Mouse (Mus musculus) cerebellum, postnatal 25 days (tissue): ENCODE measurements at regions not wholly inside any gene's neighbourhood (a gene's known extent, or its start where the extent isn't known, plus 50 kb on each side); places are given as distances from the start of the nearest gene placed in this dataset.
"Not testable (repeated sequence)": the region's sequence is repeated elsewhere in the genome, so short reads cannot be mapped to it uniquely, and the experiment has no call there.

Experiments
- DNase-seq, 2 experiments: peaks; one replicate each; pipeline ENCODE4 v3.0.0; 2021; ENCODE audit warnings: mixed read lengths in 2 of 2

DNA sequence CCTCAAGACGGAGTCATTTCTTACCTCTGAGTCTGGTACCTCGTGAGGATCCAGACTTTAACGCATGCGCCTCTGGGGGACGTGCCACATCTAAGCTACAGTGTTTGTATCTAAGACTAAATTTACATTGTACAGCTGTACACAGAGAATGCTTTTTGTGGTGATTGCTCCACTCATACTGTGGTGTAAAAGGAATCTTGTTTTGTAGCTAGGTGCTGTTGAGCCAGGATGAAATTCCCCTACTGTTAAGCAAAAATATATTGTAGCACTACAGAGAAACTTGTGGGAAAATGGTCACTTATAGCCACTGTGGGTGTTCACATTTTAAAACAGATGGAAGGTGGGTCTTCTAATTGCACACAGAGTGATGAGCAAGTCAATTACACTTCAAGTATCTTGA lies 99.1 kb downstream of the Gpr63 start:
- no peak for DNase-seq

DNA sequence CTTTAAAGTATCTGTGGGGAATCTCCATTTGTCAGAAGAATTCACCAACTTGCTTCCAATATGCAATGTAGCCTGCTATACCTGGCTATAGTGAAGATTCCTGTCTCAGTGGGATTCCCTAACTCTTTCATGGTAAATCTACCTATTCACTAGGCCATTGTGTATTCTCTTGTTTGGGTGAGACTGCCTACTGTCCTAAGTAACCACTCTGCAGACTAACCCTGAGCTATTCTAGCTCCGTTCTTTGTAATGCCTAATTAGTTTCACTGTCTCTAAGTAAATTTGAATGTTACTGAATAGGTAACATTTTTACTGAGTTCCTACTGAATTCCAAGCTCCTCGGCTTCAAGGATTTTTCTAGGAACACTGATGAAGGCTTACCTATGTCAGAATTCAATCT lies 126.5 kb downstream of the Gpr63 start:
- not testable (repeated sequence) for DNase-seq

DNA sequence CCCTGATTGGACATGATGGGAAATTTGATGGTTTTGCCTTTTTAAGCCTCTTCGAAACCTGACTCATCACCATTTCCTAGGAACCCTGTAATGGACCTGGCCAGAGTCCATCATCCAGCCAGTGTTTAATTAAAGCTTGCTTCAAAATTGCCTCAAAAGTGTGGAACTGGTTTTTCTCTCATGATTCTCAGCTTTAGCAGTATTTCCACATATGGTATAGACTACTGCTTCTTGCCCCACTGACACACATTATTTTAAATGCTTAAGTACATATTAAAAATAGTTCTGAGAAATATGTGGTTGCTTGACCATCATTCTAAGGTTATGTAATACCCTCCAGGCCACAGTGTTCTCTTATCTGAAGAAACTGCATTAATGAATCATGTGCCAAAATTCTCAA lies 135.3 kb downstream of the Gpr63 start:
- DNase-seq, result peak in 1 of 2 experiments; percentile 3

DNA sequence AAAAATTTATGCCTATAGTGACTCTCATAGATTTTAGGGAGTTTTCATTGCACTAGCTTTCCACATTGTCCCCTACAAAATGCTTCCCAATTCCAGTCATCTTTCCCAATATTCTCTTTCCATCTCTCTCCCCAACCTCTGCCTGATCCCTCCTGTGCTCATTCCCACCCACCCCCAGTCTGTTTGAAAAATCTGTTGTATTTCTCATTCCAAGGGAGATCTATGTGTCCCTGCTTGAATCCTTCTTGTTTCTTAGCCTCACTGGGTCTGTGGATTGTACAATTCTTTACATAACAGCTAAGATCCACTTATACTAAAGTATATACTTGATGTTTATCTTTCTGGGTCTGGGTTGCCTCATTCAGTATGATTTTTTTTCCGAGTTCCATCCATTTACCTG lies 101.4 kb downstream of the Fhl5 start:
- no peak for DNase-seq
